Mouse (Mus musculus) bone marrow macrophage, adult 2 months (primary cell): ENCODE results near the gene Fancg.
"Not testable (repeated sequence)": the region's sequence is repeated elsewhere in the genome, so short reads cannot be mapped to it uniquely, and the experiment has no call there.

ENCODE experiments used
- CTCF ChIP-seq: IDR thresholded peaks from 2 replicates; pipeline ENCODE4 v1.5.1; 2012; ENCODE audit warnings: low read depth, mild to moderate bottlenecking, low read length, moderate library complexity
- POLR2A ChIP-seq: IDR thresholded peaks from 2 replicates; pipeline ENCODE4 v1.6.1; 2012; ENCODE audit warnings: mild to moderate bottlenecking, low read depth, low read length, borderline replicate concordance

GRCm38 (mm10) chr4:43000141-43000986 lies 9.9 kb downstream of the Fancg start, which contains the start of gene Vcp:
- TF ChIP-seq CTCF, POLR2A: not testable (repeated sequence)
